Mouse (Mus musculus): ENCODE measurements at regions not wholly inside any gene's neighbourhood (a gene's known extent, or its start where the extent isn't known, plus 50 kb on each side); places are given as distances from the start of the nearest gene placed in this dataset.

DNA sequence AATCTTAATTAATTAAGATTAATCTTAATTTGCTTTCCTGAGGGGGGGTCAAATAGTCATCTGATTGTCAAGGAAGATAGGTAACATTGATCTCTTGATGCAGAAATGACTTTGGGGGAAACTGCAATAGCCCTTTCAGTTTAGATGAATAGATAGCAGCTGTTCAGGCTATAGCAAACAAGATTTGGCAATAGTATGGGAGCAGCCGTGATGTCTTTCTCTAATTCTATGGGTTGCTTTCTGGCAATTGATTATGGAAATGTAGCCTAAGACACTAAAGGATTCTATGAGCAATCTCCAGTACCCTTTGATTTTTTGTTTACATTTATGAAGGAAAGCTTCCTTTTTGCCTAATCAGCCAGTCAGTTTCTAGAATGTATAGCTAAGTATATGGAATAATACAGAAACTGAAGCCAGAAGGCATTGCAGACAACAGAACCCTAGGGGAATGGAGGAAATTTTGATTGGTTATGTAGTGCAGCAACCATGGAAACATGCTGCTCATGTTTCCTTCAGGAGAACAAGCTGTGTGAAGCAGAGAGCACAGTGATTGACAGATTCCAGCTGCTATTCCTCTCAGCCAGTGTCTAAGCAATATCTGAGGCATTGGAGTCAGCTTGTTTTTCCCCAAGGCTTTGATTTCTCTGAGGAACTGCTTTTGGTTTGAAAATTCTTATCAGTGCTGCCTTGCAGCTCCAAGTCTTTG, 608.7 kb upstream of the Cypt1 start:
- H3K4me2 ChIP-seq (ENCODE audit: low read depth, low read length): no peak overlapping the region

More for the DNA sequence above, 608.7 kb upstream of the Cypt1 start:
- Histone ChIP-seq H3K27ac (replicated peaks; ENCODE audit: low read depth, low read length) (no peak overlapping the region), H3K4me3 (ENCODE audit: low read depth, low read length) (no peak overlapping the region), H3K9me3 (replicated peaks; ENCODE audit: control insufficient read depth, low read length) (no peaks in the 10 kb centered on the region), H3K4me1 (ENCODE audit: control insufficient read depth, insufficient read depth, low read length) (no peaks in the 10 kb centered on the region), H3K36me3 (replicated peaks; ENCODE audit: control insufficient read depth, insufficient read depth, low read depth, low read length) (no peaks in the 10 kb centered on the region), H3K27me3 (ENCODE audit: control insufficient read depth, insufficient read depth, low read length) (no peaks in the 10 kb centered on the region), H3K9ac (replicated peaks; ENCODE audit: low read length) (no peak overlapping the region)
- DNase-seq (ENCODE audit: low spot score): peak; percentile 52
- WGBS: 64% methylated on average over 1 of the region's 1 CpGs
- ATAC-seq (replicated peaks; ENCODE audit: insufficient number of reproducible peaks, low FRiP score, low TSS enrichment, low read depth): no peak; the same call in 1 of the 2 replicates

Data from embryonic facial prominence, embryonic 11.5 days (tissue).